10 mouse cellular contexts compared by ENCODE assay signal in genomic region chr6:124542284-124542683, GRCm38 (mm10). TPM values are rescaled to one million over a fixed set of nuclear protein-coding genes. Genes with fewer than 3 reads are reported as not detected.
DNase-seq lines count a peak whose midpoint lies in the region; ATAC-seq and TF ChIP-seq lines count a peak whose summit lies in the region.
"Not testable (repeated sequence)": the region's sequence is repeated elsewhere in the genome, so short reads cannot be mapped to it uniquely, and the experiment has no call there.
"Had no signal": no experiment of that assay in that cellular context is flagged by ENCODE, and none has a peak within 500 bp of the region (broad histone marks: within the 10 kb centered on the region; RNA-seq: fewer than 3 reads in every experiment).

TSS of gene C1s1 (minus strand) at chr6:124542359.

- WGBS in spleen, adult 2 months = 6% methylated on average over 1 of the region's 1 CpGs

- H3K27ac ChIP-seq in spleen, adult 2 months (ENCODE audit: insufficient read depth, low read length) = not testable (repeated sequence)

- intact Hi-C loops in left cerebral cortex, postnatal 14 days (cut with DNase I) = loop anchor here (5.0 kb wide), 1 partner anchor 50 kb away; the partner anchor contains the start of gene C1rl

- not testable (repeated sequence) for H3K4me1 ChIP-seq in spleen, adult 2 months (ENCODE audit: control insufficient read depth, insufficient read depth, insufficient read length)

- peak; percentile 88 for ATAC-seq in megakaryocyte progenitor cell, adult 5-6 weeks (replicated peaks; ENCODE audit: poor library complexity)

- not testable (repeated sequence) for H3K4me3 ChIP-seq in spleen, adult 2 months (ENCODE audit: extremely low read depth, insufficient read depth, insufficient read length)

- H3K36me3 ChIP-seq in spleen, adult 2 months (ENCODE audit: control insufficient read depth, insufficient read depth, low read length) = not testable (repeated sequence)

- DNase-seq in 3T3-L1 (ENCODE audit: low read depth, low spot score) = peak; percentile 85
- DNase-seq in adrenal gland, postnatal 36 days = peak; percentile 20 to 73
- peak; percentile 5 for DNase-seq in embryo, embryonic 9.5 days (ENCODE audit: extremely low spot score)
- DNase-seq in heart, adult 11 months = peak; percentile 97
- DNase-seq in kidney, adult 8-10 months = peak; percentile 41 to 73
- peak; percentile 64 to 65 for DNase-seq in left cerebral cortex, postnatal 14 days (ENCODE audit: low spot score in 2 of 2)
- DNase-seq in spleen, adult 2 months (ENCODE audit: low read depth in 1 of 2, low spot score in 2 of 2) = peak in 1 of 2 experiments; percentile 5

- H3K27me3 ChIP-seq in spleen, adult 2 months (ENCODE audit: control insufficient read depth, insufficient read depth, low read length) = not testable (repeated sequence)

- TF ChIP-seq CTCF in spleen, adult 2 months (IDR thresholded peaks at IDR 0.05; ENCODE audit: extremely low read depth, insufficient read depth, insufficient read length, insufficient replicate concordance) = peak; percentile 11; the same call in 1 of the 2 replicates

- TF ChIP-seq POLR2A in spleen, adult 2 months (IDR thresholded peaks at IDR 0.05; ENCODE audit: low read depth, low read length) = not testable (repeated sequence)

RNA-seq across cellular contexts. Expression of gene C1s1, which starts in this region (rescaled TPM):
- total RNA-seq in adrenal gland, postnatal 36 days (2021) = 10 to 100 TPM; 46.2 to 61.5 TPM
- total RNA-seq in left cerebral cortex, postnatal 14 days (2021) = 1 to 10 TPM; 1.4 to 1.6 TPM
- not detected in 2 replicates for total RNA-seq in megakaryocyte progenitor cell, adult 5-6 weeks (2015)
- not detected in 2 replicates for total RNA-seq in megakaryocyte progenitor cell, adult 5-6 weeks (2017)
- polyA plus RNA-seq in spleen, adult 2 months (2012; rRNA removed) = 30.0 and 39.4 TPM in 2 replicates
- polyA plus RNA-seq: CD4-positive, CD25-positive, alpha-beta regulatory T cell, adult 4 months; erythroblast, embryonic 14.5 days had no signal

Comparison
In these comparisons a context has a peak if more than half of its experiments do, and no peak if none do; other contexts are left out.
1. RNA of gene C1s1 (total RNA-seq): 46.2 to 61.5 TPM in adrenal gland, postnatal 36 days; 1.4 to 1.6 TPM in left cerebral cortex, postnatal 14 days and not detected in megakaryocyte progenitor cell, adult 5-6 weeks; every median in the first group is over 10 times any median in the second.
2. Peak in ATAC-seq in megakaryocyte progenitor cell, adult 5-6 weeks; RNA of the gene not detected or under 1 TPM.